Mouse (Mus musculus): ENCODE data around the gene Agtr1a. TPM values are rescaled to one million over a fixed set of nuclear protein-coding genes. Genes with fewer than 3 reads are reported as not detected.

Agtr1a gene
- polyA plus RNA-seq (2014; fragmentation: Nextera tagmentation; extraction: Ambion mirVana): 2.5 and 3.3 TPM in 2 replicates

GRCm38 (mm10) chr13:30336148-30336801 is at the start of gene Agtr1a:
Agtr1a (plus strand) TSS chr13:30336441.
- under 1% methylated on average over 33 of the region's 33 CpGs for WGBS
- H3K9ac ChIP-seq (ENCODE audit: low read length): peak within 1 kb of the TSS; percentile 54
- ATAC-seq (ENCODE audit: insufficient number of reproducible peaks, low FRiP score, low TSS enrichment, low read depth): peak; percentile 94
- peak within 1 kb of the TSS; percentile 77 for H3K4me2 ChIP-seq (ENCODE audit: low read depth, severe bottlenecking)
- H3K27ac ChIP-seq (replicated peaks; ENCODE audit: low read depth, low read length): no peak within 1 kb of the TSS
- no peaks in the 10 kb centered on the region for H3K4me1 ChIP-seq (ENCODE audit: control insufficient read depth, insufficient read depth, low read length)
- no peaks in the 10 kb centered on the region for H3K27me3 ChIP-seq (ENCODE audit: control insufficient read depth, insufficient read depth, low read length)
- H3K4me3 ChIP-seq (ENCODE audit: low read depth, low read length): peak within 1 kb of the TSS; percentile 49
- DNase-seq (ENCODE audit: low spot score): peak; percentile 75
- no peaks in the 10 kb centered on the region for H3K9me3 ChIP-seq (ENCODE audit: control insufficient read depth, low read length)
- no peaks in the 10 kb centered on the region for H3K36me3 ChIP-seq (ENCODE audit: control insufficient read depth, insufficient read depth, low read length)

DNA sequence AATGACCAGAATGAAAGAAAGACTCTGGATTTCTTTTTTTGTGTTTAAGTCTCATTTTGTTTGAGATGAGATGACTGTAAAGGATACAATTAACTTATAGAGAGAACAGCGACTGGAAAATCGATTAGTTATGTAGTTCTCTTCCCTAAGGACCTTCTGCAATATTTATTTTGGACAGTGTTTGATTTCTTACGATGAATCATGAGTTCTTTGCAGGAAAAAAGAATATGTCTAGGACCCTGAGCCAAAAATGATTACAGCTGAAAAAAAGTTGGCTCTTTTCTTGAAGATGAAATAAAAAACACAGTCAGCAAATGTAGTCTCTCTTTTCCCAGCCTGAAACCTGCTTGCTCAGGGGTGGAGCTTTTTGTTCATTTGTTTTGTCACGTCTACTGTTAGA is 26.0 kb upstream of the Agtr1a start:
- DNase-seq (ENCODE audit: low spot score) (no peak), ATAC-seq (ENCODE audit: insufficient number of reproducible peaks, low FRiP score, low TSS enrichment, low read depth) (no peak)
- H3K27me3 ChIP-seq (ENCODE audit: control insufficient read depth, insufficient read depth, low read length): no peaks in the 10 kb centered on the region
- H3K9me3 ChIP-seq (ENCODE audit: control insufficient read depth, low read length): no peaks in the 10 kb centered on the region
- H3K4me3 ChIP-seq (ENCODE audit: low read depth, low read length): no peak overlapping the region
- no peaks in the 10 kb centered on the region for H3K36me3 ChIP-seq (ENCODE audit: control insufficient read depth, insufficient read depth, low read length)
- WGBS: 88% methylated on average over 4 of the region's 4 CpGs
- H3K4me2 ChIP-seq (ENCODE audit: low read depth, severe bottlenecking): no peak overlapping the region
- H3K9ac ChIP-seq (ENCODE audit: low read length): no peak overlapping the region
- H3K27ac ChIP-seq (replicated peaks; ENCODE audit: low read depth, low read length): no peak overlapping the region
- no peaks in the 10 kb centered on the region for H3K4me1 ChIP-seq (ENCODE audit: control insufficient read depth, insufficient read depth, low read length)

GRCm38 (mm10) chr13:30324669-30325346 is 11.4 kb upstream of the Agtr1a start:
- H3K9me3 ChIP-seq (ENCODE audit: control insufficient read depth, low read length): no peaks in the 10 kb centered on the region
- no peak overlapping the region for H3K4me3 ChIP-seq (ENCODE audit: low read depth, low read length)
- no peak overlapping the region for H3K4me2 ChIP-seq (ENCODE audit: low read depth, severe bottlenecking)
- ATAC-seq (ENCODE audit: insufficient number of reproducible peaks, low FRiP score, low TSS enrichment, low read depth) (no peak), DNase-seq (ENCODE audit: low spot score) (no peak)
- H3K27me3 ChIP-seq (ENCODE audit: control insufficient read depth, insufficient read depth, low read length): no peaks in the 10 kb centered on the region
- no peaks in the 10 kb centered on the region for H3K4me1 ChIP-seq (ENCODE audit: control insufficient read depth, insufficient read depth, low read length)
- no peaks in the 10 kb centered on the region for H3K36me3 ChIP-seq (ENCODE audit: control insufficient read depth, insufficient read depth, low read length)
- H3K9ac ChIP-seq (ENCODE audit: low read length): no peak overlapping the region
- no peak overlapping the region for H3K27ac ChIP-seq (replicated peaks; ENCODE audit: low read depth, low read length)
- WGBS: 75% methylated on average over 11 of the region's 11 CpGs

DNA sequence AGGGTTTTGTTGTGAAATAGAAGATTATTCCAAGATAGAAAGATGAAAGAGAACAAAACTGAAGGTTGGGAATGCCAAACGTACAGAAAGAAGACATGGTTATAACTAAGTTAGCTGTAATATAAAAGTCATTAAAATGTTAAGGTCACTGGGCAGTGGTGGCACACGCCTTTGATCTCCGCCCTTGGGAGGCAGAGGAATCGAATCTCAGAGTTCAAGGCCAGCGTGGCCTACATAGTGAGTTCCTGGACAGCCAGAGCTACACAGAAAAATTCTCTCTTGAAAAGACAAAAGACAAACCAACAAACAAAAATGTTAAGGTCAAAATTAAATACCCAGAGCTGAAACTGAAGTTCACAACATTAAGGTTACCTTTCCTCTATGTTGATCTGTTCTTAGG is 5.2 kb upstream of the Agtr1a start:
- no peak for ATAC-seq (ENCODE audit: insufficient number of reproducible peaks, low FRiP score, low TSS enrichment, low read depth)
- Histone ChIP-seq H3K36me3 (ENCODE audit: control insufficient read depth, insufficient read depth, low read length) (no peaks in the 10 kb centered on the region), H3K27me3 (ENCODE audit: control insufficient read depth, insufficient read depth, low read length) (no peaks in the 10 kb centered on the region), H3K4me1 (ENCODE audit: control insufficient read depth, insufficient read depth, low read length) (no peaks in the 10 kb centered on the region), H3K9ac (ENCODE audit: low read length) (no peak overlapping the region), H3K9me3 (ENCODE audit: control insufficient read depth, low read length) (no peaks in the 10 kb centered on the region), H3K4me3 (ENCODE audit: low read depth, low read length) (no peak overlapping the region), H3K27ac (replicated peaks; ENCODE audit: low read depth, low read length) (no peak overlapping the region), H3K4me2 (ENCODE audit: low read depth, severe bottlenecking) (no peak overlapping the region)
- no peak for DNase-seq (ENCODE audit: low spot score)
- WGBS: 73% methylated on average over 5 of the region's 5 CpGs

DNA sequence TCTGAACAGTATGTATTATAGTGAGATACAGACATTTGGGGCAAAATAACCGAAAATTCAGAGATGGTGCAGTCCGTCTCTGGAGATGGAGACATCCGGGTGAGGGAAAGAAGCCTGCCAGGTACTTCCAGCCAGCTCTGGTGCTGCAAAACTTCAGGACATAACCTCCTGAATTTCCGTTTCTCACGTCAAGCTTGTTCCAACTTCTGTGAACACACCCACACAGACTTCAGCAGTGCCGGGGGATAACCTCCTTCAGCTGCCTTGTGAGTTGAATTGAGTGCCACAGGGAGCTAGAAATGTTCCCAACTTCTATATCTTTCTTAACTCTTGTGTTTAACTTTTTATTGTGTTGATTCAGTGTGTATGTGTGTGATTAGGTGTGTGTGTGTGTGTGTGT is 4.4 kb upstream of the Agtr1a start:
- Histone ChIP-seq H3K36me3 (ENCODE audit: control insufficient read depth, insufficient read depth, low read length) (no peaks in the 10 kb centered on the region), H3K4me3 (ENCODE audit: low read depth, low read length) (no peak overlapping the region), H3K9me3 (ENCODE audit: control insufficient read depth, low read length) (no peaks in the 10 kb centered on the region), H3K4me1 (ENCODE audit: control insufficient read depth, insufficient read depth, low read length) (no peaks in the 10 kb centered on the region), H3K4me2 (ENCODE audit: low read depth, severe bottlenecking) (no peak overlapping the region), H3K9ac (ENCODE audit: low read length) (no peak overlapping the region), H3K27ac (replicated peaks; ENCODE audit: low read depth, low read length) (no peak overlapping the region), H3K27me3 (ENCODE audit: control insufficient read depth, insufficient read depth, low read length) (no peaks in the 10 kb centered on the region)
- ATAC-seq (ENCODE audit: insufficient number of reproducible peaks, low FRiP score, low TSS enrichment, low read depth): no peak
- no peak for DNase-seq (ENCODE audit: low spot score)
- 86% methylated on average over 6 of the region's 6 CpGs for WGBS

DNA sequence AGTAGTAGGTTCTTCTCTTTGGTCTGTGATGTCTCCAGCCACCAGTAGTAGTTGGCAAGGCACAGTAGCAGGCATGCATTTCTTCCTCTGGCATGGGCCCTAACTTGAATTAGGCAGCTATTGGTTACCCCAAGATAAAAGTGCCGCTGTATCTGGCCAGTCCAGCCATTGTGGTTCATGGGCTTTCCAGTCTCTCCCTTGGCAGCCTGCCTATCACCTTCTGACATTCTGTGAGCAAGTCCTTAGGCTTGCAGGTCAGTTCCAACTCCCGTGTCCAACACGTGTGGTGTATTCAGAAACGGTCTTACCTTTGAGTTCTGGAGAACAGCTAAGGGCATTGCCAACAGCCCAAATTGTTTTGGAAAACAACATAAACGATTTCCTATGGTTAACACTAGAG is 3.7 kb upstream of the Agtr1a start:
- no peaks in the 10 kb centered on the region for H3K36me3 ChIP-seq (ENCODE audit: control insufficient read depth, insufficient read depth, low read length)
- no peaks in the 10 kb centered on the region for H3K4me1 ChIP-seq (ENCODE audit: control insufficient read depth, insufficient read depth, low read length)
- DNase-seq (ENCODE audit: low spot score) (no peak), ATAC-seq (ENCODE audit: insufficient number of reproducible peaks, low FRiP score, low TSS enrichment, low read depth) (no peak)
- no peak overlapping the region for H3K9ac ChIP-seq (ENCODE audit: low read length)
- no peak overlapping the region for H3K27ac ChIP-seq (replicated peaks; ENCODE audit: low read depth, low read length)
- H3K27me3 ChIP-seq (ENCODE audit: control insufficient read depth, insufficient read depth, low read length): no peaks in the 10 kb centered on the region
- no peaks in the 10 kb centered on the region for H3K9me3 ChIP-seq (ENCODE audit: control insufficient read depth, low read length)
- no peak overlapping the region for H3K4me2 ChIP-seq (ENCODE audit: low read depth, severe bottlenecking)
- no peak overlapping the region for H3K4me3 ChIP-seq (ENCODE audit: low read depth, low read length)
- 84% methylated on average over 5 of the region's 5 CpGs for WGBS

GRCm38 (mm10) chr13:30334667-30335066 is 1.6 kb upstream of the Agtr1a start:
- H3K9me3 ChIP-seq (ENCODE audit: control insufficient read depth, low read length): no peaks in the 10 kb centered on the region
- DNase-seq (ENCODE audit: low spot score): no peak
- H3K4me3 ChIP-seq (ENCODE audit: low read depth, low read length): no peak overlapping the region
- H3K9ac ChIP-seq (ENCODE audit: low read length): no peak overlapping the region
- 70% methylated on average over 3 of the region's 3 CpGs for WGBS
- no peaks in the 10 kb centered on the region for H3K36me3 ChIP-seq (ENCODE audit: control insufficient read depth, insufficient read depth, low read length)
- ATAC-seq (ENCODE audit: insufficient number of reproducible peaks, low FRiP score, low TSS enrichment, low read depth): no peak
- H3K27ac ChIP-seq (replicated peaks; ENCODE audit: low read depth, low read length): no peak overlapping the region
- H3K4me2 ChIP-seq (ENCODE audit: low read depth, severe bottlenecking): no peak overlapping the region
- H3K4me1 ChIP-seq (ENCODE audit: control insufficient read depth, insufficient read depth, low read length): no peaks in the 10 kb centered on the region
- no peaks in the 10 kb centered on the region for H3K27me3 ChIP-seq (ENCODE audit: control insufficient read depth, insufficient read depth, low read length)

- ATAC-seq (ENCODE audit: insufficient number of reproducible peaks, low FRiP score, low TSS enrichment, low read depth): no peak
- Histone ChIP-seq H3K4me2 (ENCODE audit: low read depth, severe bottlenecking) (peak overlapping the region; percentile 77), H3K4me1 (ENCODE audit: control insufficient read depth, insufficient read depth, low read length) (no peaks in the 10 kb centered on the region), H3K27me3 (ENCODE audit: control insufficient read depth, insufficient read depth, low read length) (no peaks in the 10 kb centered on the region), H3K9ac (ENCODE audit: low read length) (no peak overlapping the region), H3K4me3 (ENCODE audit: low read depth, low read length) (peak overlapping the region; percentile 49), H3K27ac (replicated peaks; ENCODE audit: low read depth, low read length) (no peak overlapping the region), H3K9me3 (ENCODE audit: control insufficient read depth, low read length) (no peaks in the 10 kb centered on the region), H3K36me3 (ENCODE audit: control insufficient read depth, insufficient read depth, low read length) (no peaks in the 10 kb centered on the region)
- peak; percentile 27 for DNase-seq (ENCODE audit: low spot score)
- 26% methylated on average over 9 of the region's 9 CpGs for WGBS
These were observed 672 bp downstream of the Agtr1a start for GRCm38 (mm10) chr13:30336913-30337312.
